Mouse (Mus musculus) CD4-positive naive resting alpha-beta T cell, adult 76 days (primary cell): ENCODE results near the gene Kitl. TPM values are rescaled to one million over a fixed set of nuclear protein-coding genes. Genes with fewer than 3 reads are reported as not detected.

ENCODE experiments used
- total RNA-seq: library from RNA; stranded (reverse); gene quantifications from one replicate; pipeline ENCODE4 v1.2.4, GENCODE M21; 2023

The Kitl gene
- 0.44 TPM for total RNA-seq

DNA sequence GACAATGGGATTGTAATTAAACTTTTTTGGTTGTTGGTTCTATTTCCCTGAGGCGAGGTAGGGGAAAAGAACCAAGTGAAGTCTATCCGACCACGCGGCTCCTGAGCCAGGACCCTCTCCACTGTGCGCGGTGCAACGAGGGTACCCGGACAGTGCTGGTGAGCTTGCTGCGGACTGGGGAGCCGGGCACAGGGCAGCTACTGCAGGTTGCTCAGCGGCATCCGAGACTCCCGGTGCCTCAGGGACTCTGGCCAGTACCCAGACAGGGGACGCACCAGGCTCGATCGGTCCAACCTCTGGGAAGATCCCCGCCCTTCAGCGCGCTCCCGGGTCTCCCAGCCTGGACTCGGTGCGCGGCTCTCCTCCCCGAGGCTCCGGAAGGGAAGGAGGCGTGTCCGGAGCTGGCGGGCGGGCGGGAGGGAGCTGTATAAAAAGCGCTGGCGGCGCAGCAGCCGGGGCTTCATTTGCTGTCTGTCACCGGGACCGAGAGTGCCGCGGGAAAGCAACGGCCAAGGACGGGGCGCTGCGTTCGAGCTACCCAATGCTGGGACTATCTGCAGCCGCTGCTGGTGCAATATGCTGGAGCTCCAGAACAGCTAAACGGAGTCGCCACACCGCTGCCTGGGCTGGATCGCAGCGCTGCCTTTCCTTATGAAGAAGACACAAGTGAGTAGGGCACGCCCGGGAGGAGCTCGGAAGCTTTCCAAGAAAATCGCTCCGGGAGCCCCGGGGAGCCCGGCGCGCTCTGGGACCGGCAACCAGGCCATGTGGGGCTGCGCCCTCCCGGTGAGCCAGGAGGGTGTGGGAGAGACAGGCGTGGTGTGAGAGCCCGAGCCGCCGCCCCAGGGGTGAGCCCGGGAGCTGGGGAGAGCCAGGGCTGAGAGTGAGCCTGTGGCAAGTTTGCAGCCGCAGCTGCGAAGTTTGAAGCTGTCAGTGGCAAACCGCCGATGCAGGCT, at the start of gene Kitl:
Gene Kitl, plus strand, starts transcription at position 261 of the 956 bp plus-strand sequence.

